Mouse (Mus musculus) hindbrain, embryonic 11.5 days (tissue): ENCODE data around the gene Faap20. TPM values are rescaled to one million over a fixed set of nuclear protein-coding genes. Genes with fewer than 3 reads are reported as not detected.
A peak's percentile ranks its signal among the peaks of the same experiment; 100 is the strongest.

Source experiments
- ATAC-seq: fragments of 200-750 bp; cut with Nextera tagmentation; 2 replicates; pipeline ENCODE4 v1.8.0; 2017; ENCODE audit warnings: mild to moderate bottlenecking, moderate TSS enrichment, moderate library complexity; ENCODE audit not compliant: low FRiP score
- DNase-seq: peaks from one replicate; pipeline ENCODE4 v3.0.0-alpha.2; 2015; ENCODE audit warnings: low spot score
- H3K27ac ChIP-seq: fragments of 300-500 bp; sonication (generic); 2 replicates; pipeline ENCODE4 v1.5.1; 2014; ENCODE audit warnings: mild to moderate bottlenecking, low read depth, low read length
- H3K27me3 ChIP-seq: fragments of 300-500 bp; sonication (generic); 2 replicates; pipeline ENCODE4 v1.6.1; 2014; ENCODE audit warnings: mild to moderate bottlenecking, low read length, moderate library complexity, mixed read lengths; ENCODE audit not compliant: control insufficient read depth, insufficient read depth
- H3K36me3 ChIP-seq: fragments of 300-500 bp; sonication (generic); 2 replicates; pipeline ENCODE4 v1.6.1; 2014; ENCODE audit warnings: mild to moderate bottlenecking, low read length, moderate library complexity, mixed read lengths; ENCODE audit not compliant: control insufficient read depth, insufficient read depth
- H3K4me1 ChIP-seq: fragments of 300-500 bp; sonication (generic); replicated peaks from 2 replicates; pipeline ENCODE4 v1.6.1; 2014; ENCODE audit warnings: low read length, mixed read lengths; ENCODE audit not compliant: control insufficient read depth, insufficient read depth
- H3K4me2 ChIP-seq: fragments of 300-500 bp; sonication (generic); replicated peaks from 2 replicates; pipeline ENCODE4 v1.6.1; 2014; ENCODE audit warnings: mild to moderate bottlenecking, low read depth, low read length
- H3K4me3 ChIP-seq: fragments of 300-500 bp; sonication (generic); 2 replicates; pipeline ENCODE4 v1.5.1; 2014; ENCODE audit warnings: low read depth, low read length
- H3K9ac ChIP-seq: fragments of 300-500 bp; sonication (generic); 2 replicates; pipeline ENCODE4 v1.6.1; 2014; ENCODE audit warnings: low read depth, low read length
- H3K9me3 ChIP-seq: fragments of 300-500 bp; sonication (generic); 2 replicates; pipeline ENCODE4 v1.6.1; 2016; ENCODE audit warnings: low read length; ENCODE audit not compliant: control insufficient read depth
- WGBS: fragments of 180-500 bp; shearing (Covaris S2); extraction: QIAGEN DNeasy Blood & Tissue Kit; methylation state at CpG from one replicate; pipeline ENCODE4 v1.1.7; 2014; 5-methylcytosine and 5-hydroxymethylcytosine counted together
- polyA plus RNA-seq: library from polyadenylated mRNA; unstranded; fragments of >200 nt; fragmentation: Nextera tagmentation; extraction: Ambion mirVana; gene quantifications from 2 replicates; pipeline ENCODE4 v1.2.1, GENCODE M21; 2014

The Faap20 gene
- polyA plus RNA-seq, 1 experiment from 2014 or later = 99.0 TPM

DNA sequence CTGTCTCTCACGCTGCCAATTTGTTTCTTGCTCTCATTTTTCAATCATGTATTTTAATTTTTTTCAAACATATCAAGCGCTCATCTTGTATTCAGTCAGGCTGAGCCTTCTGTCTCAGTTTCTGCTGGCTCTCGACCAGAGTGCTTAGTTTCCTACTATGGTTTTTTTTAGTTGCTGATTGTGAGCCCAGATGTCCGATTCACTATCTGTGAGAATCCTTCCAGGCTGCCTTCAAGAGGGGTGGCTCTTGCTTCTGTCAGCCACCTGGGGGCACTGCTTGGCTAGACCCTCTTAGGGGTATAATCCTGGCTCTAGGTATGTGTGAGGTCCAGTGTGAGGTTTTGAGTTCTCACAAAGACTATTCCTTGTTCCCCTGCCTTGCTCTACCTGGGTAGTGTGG, 46.4 kb downstream of the Faap20 start:
- Histone ChIP-seq H3K27me3 (no peaks in the 10 kb centered on the region), H3K27ac (no peak overlapping the region), H3K4me3 (no peak overlapping the region), H3K4me2 (no peak overlapping the region), H3K9ac (no peak overlapping the region), H3K4me1 (no peaks in the 10 kb centered on the region), H3K36me3 (no peaks in the 10 kb centered on the region), H3K9me3 (no peaks in the 10 kb centered on the region)
- DNase-seq = no peak
- 82% methylated on average over 4 of the region's 4 CpGs for WGBS
- no peak for ATAC-seq

DNA sequence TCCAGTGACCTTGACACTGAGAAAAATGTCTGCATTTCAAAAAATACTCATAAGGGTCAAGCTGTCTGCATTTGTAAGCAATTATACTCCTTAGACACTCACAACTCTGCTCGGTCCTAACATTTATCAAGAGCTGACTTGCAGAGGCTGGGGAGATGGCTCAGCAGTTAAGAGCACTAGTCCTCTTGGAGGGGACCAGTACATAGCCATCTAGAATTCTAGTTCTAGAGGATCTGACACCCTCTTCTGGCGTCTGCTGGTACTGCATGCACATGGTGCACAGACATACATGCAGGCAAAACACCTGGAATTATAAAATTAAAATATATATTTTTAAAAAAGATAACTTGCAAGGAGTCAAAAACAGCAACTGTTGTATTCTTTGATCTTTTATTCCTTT, 47.5 kb downstream of the Faap20 start:
- H3K36me3 ChIP-seq = no peaks in the 10 kb centered on the region
- DNase-seq (peak; percentile 49), ATAC-seq (no peak)
- no peak overlapping the region for H3K4me3 ChIP-seq
- no peak overlapping the region for H3K27ac ChIP-seq
- WGBS = 56% methylated on average over 2 of the region's 2 CpGs
- H3K9ac ChIP-seq = no peak overlapping the region
- H3K4me2 ChIP-seq = no peak overlapping the region
- no peaks in the 10 kb centered on the region for H3K27me3 ChIP-seq
- H3K4me1 ChIP-seq = no peaks in the 10 kb centered on the region
- H3K9me3 ChIP-seq = no peaks in the 10 kb centered on the region

DNA sequence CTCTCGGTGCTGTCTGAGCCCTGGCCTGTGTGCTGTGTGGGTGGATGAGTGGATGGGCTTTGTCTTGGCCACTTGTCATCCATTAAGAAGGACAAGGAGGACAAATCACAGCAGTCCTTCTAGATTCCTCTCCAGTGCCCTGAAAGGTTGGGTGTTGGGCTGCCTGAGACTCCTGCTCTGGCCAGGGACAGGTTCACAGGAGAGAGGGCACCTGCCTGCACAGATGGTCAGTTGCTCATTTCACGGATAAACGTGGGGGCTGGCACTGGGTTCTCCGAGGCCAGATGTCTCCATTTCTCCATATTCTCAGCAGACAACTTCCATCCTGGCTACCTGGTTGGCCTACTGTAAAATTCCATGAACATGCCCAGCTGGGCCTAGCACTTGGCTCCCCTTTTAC, 49.2 kb downstream of the Faap20 start:
- Histone ChIP-seq H3K4me1 (no peaks in the 10 kb centered on the region), H3K4me3 (no peak overlapping the region), H3K9ac (no peak overlapping the region), H3K4me2 (no peak overlapping the region), H3K9me3 (no peaks in the 10 kb centered on the region), H3K36me3 (no peaks in the 10 kb centered on the region), H3K27ac (no peak overlapping the region), H3K27me3 (no peaks in the 10 kb centered on the region)
- DNase-seq = no peak
- 85% methylated on average over 4 of the region's 4 CpGs for WGBS
- ATAC-seq = no peak

DNA sequence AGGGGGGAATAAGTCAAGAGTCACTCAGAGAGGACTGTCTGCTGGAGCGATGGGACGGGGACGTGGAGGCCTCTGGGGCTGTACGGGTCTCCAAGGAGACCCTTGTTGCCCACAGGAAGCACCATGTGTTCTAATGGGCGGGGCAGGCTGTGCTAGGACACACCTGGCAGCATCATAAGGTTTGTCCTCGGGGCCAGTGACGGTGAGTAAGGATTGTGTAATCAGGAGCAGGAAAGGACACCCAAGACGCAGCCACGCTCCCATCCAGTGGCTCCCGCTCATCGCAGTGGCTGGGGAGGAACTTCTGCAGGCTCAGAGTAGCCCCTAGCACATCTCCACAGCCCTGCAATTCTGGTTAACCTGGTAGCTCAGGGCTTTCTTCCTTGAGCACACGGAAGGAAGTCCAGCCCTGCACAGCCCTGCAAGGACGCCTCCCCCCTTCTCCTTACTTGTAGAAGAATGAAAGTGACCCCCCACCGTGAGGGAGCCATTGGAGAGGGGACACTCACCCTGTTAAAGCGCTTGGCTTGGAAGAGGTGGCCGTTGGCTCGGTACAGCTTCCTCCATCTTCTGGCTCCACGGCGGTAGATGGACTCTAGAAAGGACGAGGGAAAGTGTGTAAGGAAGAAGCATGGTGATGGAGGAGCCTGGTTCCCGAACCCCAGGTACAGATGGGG, 51.0 kb downstream of the Faap20 start:
- Histone ChIP-seq H3K4me1 (no peaks in the 10 kb centered on the region), H3K9ac (no peak overlapping the region), H3K27ac (no peak overlapping the region), H3K4me2 (no peak overlapping the region), H3K4me3 (no peak overlapping the region), H3K27me3 (no peaks in the 10 kb centered on the region), H3K36me3 (no peaks in the 10 kb centered on the region), H3K9me3 (no peaks in the 10 kb centered on the region)
- no peak for ATAC-seq
- DNase-seq = no peak
- WGBS = 80% methylated on average over 21 of the region's 21 CpGs

DNA sequence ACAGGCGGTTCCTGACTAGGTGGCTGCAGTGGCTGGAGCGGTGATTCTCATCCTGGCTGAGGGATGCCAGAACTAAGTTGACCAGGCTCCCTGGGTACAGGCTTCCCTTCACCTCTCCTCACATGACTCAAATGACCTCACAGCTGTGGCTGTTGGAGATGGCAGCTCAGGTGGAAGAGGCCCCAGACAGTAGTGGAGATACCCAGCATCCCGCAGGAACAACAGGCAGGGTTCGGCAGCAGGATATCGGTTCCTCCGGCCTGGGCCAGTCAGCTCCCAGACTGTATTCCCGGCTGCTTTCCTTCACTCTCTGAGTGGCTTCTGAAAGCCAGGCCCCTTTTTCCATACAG, 51.5 kb downstream of the Faap20 start:
- Histone ChIP-seq H3K9ac (no peak overlapping the region), H3K4me1 (no peaks in the 10 kb centered on the region), H3K27ac (no peak overlapping the region), H3K36me3 (no peaks in the 10 kb centered on the region), H3K27me3 (no peaks in the 10 kb centered on the region), H3K4me2 (no peak overlapping the region), H3K4me3 (no peak overlapping the region), H3K9me3 (no peaks in the 10 kb centered on the region)
- WGBS = 91% methylated on average over 7 of the region's 7 CpGs
- DNase-seq (no peak), ATAC-seq (no peak)

DNA sequence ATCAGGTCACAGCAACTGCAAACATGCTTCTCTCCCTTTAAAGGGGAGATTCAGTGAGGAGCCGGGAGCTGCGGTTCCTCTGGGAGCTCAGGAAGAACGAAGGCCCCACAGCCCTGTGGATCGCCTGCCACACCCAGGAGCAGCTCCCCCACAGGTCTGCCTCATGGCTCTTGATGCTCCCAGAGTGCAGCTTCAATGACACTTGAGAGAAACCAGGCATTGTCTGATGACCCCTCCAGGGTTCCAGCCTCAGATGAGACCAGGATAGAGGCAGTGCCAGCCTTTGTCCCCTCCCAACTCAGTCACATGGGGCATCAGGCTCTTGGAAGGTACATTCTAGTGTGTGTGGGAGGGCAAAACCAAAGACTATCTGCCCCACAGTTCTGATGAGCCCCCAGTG, 52.4 kb downstream of the Faap20 start:
- ATAC-seq = no peak
- H3K4me1 ChIP-seq = no peaks in the 10 kb centered on the region; the same call in 1 of the 2 replicates
- H3K9ac ChIP-seq = no peak overlapping the region
- no peaks in the 10 kb centered on the region for H3K27me3 ChIP-seq
- no peak overlapping the region for H3K4me3 ChIP-seq
- H3K36me3 ChIP-seq = no peaks in the 10 kb centered on the region
- no peak overlapping the region for H3K27ac ChIP-seq
- DNase-seq = no peak
- 72% methylated on average over 4 of the region's 4 CpGs for WGBS
- no peaks in the 10 kb centered on the region for H3K9me3 ChIP-seq
- no peak overlapping the region for H3K4me2 ChIP-seq

DNA sequence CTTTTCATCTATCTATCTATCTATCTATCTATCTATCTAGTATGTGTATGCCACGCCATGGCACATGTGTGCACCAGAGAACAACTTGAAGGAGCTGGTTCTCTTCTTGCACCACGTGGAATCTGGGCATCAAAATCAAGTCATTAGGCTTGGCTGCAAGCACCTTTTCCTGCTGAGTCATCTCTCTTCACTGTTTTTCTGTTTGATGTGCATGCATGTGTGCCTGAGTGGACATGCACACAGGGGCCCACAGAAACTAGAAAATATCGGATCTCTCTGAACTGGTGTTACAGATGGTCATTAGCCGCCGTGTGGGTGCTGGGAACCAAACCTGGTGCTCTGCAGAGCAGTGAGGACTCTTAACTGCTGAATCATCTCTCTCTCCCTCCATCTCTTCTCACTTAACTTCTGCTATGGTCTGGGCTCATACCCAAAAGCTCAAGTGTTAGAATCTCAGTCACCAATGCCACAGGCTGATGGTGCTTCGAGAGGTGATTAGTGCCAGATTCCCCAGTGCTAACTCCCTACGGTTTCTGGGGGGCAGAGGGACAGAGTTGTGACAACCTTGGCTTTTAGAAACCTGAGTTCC, 55.0 kb downstream of the Faap20 start:
- ATAC-seq = no peak
- Histone ChIP-seq H3K4me3 (no peak overlapping the region), H3K36me3 (no peaks in the 10 kb centered on the region), H3K4me2 (no peak overlapping the region), H3K27ac (no peak overlapping the region), H3K4me1 (no peaks in the 10 kb centered on the region; the same call in 1 of the 2 replicates), H3K27me3 (no peaks in the 10 kb centered on the region), H3K9ac (no peak overlapping the region), H3K9me3 (no peaks in the 10 kb centered on the region)
- DNase-seq = no peak
- WGBS = 91% methylated on average over 7 of the region's 7 CpGs

DNA sequence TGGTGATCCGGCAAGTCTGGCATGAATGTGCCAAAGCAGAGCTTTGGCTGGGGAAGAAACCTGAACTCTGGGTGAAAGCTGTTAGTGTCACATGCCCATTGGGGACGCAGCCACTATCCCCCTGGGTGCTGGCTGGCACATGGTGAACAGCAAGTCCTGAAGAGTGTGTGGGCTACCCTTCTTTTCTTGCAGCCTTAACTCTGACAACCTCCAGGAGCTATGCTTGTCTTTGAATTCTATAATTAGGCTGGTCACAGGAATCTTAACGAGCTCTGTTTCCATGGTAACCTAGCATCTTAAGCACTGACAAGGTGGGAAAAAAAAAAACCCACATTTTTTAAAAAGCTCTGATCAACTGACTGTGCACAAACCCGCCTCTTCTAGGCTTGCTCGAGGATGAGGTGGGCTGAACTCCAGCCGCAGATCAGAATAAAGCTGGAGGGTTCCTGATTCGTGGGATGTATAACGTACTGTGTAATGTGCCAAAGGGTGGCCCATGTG, 56.0 kb downstream of the Faap20 start:
- H3K9ac ChIP-seq = no peak overlapping the region
- DNase-seq (no peak), ATAC-seq (no peak)
- H3K27ac ChIP-seq = no peak overlapping the region
- H3K9me3 ChIP-seq = no peaks in the 10 kb centered on the region
- 75% methylated on average over 8 of the region's 8 CpGs for whole genome bisulfite sequencing
- H3K27me3 ChIP-seq = no peaks in the 10 kb centered on the region
- no peak overlapping the region for H3K4me2 ChIP-seq
- no peaks in the 10 kb centered on the region for H3K36me3 ChIP-seq
- no peak overlapping the region for H3K4me3 ChIP-seq
- H3K4me1 ChIP-seq = no peaks in the 10 kb centered on the region; the same call in 1 of the 2 replicates
